Mouse (Mus musculus) stomach, postnatal 0 days (tissue): ENCODE data around the gene Ush2a.

ENCODE experiments used
- CTCF ChIP-seq: IDR thresholded peaks from 2 replicates; pipeline ENCODE4 v1.5.1; 2016; ENCODE audit warnings: antibody characterized with exemption, low read depth, mild to moderate bottlenecking, moderate library complexity
- EP300 ChIP-seq: optimal IDR thresholded peaks from 2 replicates; pipeline ENCODE3; 2016; ENCODE audit warnings: antibody characterized with exemption

DNA sequence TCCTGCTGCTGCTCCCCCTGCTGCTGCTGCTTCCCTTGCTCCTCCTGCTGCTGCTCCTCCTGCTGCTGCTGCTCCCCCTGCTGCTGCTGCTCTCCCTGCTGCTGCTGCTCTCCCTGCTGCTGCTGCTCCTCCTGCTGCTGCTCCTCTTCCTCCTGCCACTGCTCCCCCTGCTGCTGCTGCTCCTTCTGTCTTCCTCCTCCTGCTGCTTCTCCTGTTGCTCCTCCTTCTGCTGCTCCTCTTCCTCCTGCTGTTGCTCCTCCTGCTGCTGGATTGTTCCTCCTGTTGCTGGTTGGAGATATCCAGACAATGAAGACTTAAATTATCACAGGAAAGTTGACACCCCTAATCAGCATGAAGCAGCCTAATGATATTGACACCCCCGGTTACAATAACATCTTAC lies 123.4 kb downstream of the Ush2a start:
- TF ChIP-seq CTCF = no peak; the same call in 1 of the 2 replicates
- TF ChIP-seq EP300 = no peak
